Mouse (Mus musculus): Measurements from ENCODE around the gene Pdcd4.
"Not testable (repeated sequence)": the region's sequence is repeated elsewhere in the genome, so short reads cannot be mapped to it uniquely, and the experiment has no call there.

Gene Pdcd4

DNA sequence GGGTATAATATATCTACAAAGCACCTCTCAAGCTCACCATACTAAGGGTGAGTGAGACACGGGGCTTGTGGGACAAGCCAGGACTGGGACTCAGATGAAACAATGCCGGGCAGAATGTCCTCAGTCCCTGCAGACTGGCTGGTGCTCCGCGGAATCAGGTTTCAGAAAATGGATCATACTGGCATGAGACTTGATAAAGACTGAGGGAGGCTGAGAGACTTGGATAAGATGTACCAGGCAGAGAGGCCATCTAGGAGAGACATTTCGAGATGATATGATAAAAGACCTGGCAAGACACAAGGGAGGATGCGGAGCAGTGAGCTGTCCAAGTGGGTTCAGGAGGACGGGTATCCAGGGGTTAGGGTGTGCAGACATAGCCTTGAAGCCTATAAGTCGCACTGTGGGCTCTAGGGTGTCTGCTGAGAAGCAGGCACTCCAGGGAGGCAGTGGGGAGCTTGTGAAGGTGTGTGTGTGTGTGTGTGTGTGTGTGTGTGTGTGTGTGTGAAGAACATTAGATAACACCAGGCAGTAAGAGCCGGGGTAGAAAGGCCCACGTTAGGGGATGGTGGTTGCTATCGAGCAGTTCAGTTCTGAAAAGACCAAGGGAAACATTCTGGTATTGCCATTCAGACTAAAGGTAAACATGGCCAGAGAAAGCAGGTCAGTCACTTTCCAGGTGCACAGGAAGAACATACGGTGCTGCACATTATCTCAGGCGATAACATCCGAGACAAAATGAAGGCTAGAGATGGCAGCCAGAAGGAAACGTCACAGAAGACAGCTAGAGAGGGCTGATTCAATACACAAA, 10.1 kb downstream of the Pdcd4 start:
- no peak for DNase-seq (ENCODE audit: extremely low spot score)

DNA sequence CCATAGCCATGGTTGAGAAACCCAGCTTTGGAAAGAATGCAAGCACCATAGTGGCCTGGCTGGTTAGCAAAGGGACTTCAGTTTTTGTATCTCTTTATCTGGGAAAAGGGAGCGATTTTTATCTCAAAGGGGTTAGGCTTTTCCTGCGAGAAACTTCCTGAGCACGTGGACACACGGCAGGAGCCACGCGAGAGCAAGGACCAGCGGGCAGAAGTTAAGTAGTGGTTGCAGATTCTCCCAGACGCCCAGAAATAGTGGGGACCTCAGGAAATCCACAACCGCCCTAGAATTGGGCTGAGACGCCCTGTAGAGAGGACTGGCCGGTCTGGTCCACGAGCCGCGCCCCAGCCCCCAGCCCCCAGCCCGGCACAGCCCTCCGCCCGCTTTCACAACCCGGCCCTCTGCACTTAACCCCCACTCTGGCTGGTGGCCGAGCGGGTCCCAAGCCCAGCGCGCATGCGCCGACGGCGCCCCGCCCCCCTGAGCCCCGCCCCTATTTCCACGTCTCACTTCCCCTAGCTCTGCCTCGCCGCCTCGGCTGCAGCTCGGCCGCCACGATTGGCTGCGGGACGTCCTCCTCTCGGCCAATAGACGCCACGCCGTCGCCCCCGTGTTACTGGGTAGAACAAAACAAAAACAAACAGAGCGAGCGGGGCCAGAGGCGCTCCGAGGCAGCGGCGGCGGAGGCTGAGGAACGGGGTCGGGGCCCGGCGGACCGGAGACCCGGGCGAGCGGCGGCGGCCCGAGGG, 10.9 kb downstream of the Pdcd4 start:
- DNase-seq (ENCODE audit: extremely low spot score): peak; percentile 99

DNA sequence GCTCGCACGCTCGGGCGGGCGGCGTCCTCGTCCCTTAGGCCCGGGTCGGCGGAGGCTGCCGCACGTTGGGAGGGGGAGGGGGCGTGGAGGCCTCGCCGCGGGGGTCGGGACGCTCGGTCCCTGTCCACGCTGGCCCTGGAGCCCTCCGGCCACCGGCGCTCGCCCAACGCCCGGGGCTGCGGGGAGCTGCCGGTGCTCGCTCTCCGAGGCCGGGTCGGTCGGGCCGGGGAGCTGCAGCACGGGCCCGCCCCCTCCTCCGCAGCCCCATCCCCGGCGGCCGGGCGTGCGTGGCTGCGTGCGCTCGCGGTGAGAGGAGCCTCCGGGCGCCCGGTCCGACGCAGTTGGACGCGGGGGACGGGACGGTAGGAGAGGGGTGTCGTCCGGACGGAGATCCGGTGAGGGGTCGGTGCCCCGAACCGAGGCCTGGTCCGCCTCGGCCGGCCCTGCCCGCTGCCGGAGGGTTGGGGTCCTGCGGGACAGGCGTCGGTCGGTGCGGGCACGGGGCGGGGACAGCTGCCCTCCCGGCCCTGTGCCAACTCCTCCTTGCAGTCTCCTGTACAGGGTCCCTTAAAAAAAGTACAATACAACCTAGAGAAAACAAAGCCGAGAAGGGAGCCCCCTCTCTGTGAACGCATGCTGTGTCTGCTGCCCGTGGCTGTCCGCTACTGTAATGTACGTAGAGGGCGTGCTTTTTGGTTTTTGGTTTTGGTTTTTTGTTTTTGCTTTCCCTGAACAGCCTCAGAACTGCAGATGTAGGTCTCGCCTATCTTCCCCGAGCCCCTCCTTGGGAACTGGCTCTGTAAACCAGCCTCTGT, 11.7 kb downstream of the Pdcd4 start:
- peak; percentile 52 for DNase-seq (ENCODE audit: extremely low spot score)

DNA sequence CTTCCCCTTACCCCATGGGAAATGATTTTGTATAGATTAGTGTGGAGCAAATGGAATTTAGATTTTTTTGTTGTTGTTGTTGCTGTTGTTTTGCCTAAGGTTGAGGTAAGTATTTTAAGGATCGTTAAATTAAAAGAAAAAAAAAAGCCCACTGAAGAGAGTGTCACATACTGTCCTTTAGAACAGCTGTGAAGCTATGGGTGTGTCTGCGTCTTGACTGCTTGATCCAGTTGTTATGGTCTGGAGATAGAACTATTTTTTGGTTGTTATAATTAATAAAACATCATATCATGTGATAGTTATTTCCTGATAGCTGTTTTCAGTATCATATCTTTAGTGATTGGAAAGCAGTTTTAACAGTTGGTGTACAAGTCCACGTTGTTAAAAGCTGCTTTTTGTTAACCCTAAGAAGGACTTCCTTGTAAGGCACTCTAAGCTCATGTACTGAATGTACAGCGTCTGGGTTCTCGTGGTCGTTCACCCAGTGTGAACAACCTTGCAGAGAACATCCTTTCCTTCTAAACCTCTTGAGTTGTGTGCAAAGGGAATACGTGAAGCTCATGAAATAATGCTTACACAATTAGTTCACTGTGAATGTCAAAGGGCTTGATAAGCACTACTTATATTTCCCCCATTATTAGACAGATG, 12.9 kb downstream of the Pdcd4 start:
- no peak for DNase-seq (ENCODE audit: extremely low spot score)

DNA sequence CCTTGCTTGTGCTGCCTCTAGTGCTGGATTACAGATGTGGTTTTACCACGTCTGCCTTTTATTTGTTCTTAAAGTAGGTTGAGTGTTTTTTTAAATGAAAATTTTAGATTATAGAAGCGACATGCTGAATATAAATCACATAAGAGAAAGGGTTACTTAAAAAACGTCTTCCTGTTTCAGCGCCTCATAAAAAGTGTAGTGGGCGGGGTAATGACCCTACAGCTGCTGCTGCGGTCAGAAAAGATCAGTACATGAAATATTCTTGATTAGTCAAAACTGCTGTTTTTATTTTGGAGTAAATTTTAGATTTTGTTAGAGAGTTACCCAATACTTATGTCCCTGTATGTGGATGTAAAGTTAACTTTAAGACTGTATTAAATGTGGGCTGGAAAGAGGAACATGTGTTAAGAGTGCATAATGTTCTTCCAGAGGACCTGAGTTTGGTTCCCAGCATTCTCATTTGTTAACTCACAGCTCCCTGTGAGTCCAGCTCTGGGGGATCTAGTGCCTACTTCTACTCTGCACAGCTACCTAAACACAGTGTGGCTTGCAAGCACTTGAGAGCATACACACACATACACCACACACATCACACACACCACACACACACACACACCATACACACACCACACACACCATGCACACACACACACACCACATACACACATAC, 14.1 kb downstream of the Pdcd4 start:
- no peak for DNase-seq (ENCODE audit: extremely low spot score)

DNA sequence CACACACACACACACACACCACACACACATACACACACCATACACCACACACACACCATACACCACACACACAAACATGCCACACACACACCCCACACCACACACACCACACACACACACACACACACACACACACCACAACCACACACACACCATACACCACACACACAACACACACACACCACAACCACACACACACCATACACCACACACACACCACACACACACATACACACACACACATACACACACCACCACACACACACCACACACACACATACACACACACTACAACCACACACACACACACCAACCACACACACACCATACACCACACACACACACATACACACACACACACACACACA, 14.7 kb downstream of the Pdcd4 start:
- not testable (repeated sequence) for DNase-seq (ENCODE audit: extremely low spot score)

DNA sequence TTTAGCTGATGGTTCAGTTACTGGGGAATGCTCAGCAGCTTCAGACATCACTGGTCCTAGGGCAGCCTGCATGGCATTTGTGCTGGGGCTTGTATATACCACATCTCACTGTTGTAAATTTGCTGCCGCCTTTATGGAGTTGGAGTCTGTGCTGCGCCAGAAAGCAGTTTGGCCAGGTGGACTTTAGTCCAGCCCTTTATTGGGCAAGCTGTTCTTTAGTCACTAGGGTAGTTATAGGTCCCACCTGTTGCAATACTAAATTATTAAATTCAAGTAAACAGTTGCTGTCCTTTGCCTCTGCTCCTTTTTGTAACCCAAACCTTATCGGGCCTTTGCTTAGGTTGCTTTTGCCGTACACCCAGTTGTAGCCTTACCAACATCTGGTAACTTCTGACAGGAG, 22.9 kb downstream of the Pdcd4 start:
- DNase-seq (ENCODE audit: extremely low spot score): no peak

GRCm38 (mm10) chr19:53919541-53919940, 27.5 kb downstream of the Pdcd4 start:
- no peak for DNase-seq (ENCODE audit: extremely low spot score)

- not testable (repeated sequence) for DNase-seq (ENCODE audit: extremely low spot score)
Measured at GRCm38 (mm10) chr19:53921996-53922395, 30.0 kb downstream of the Pdcd4 start.

DNA sequence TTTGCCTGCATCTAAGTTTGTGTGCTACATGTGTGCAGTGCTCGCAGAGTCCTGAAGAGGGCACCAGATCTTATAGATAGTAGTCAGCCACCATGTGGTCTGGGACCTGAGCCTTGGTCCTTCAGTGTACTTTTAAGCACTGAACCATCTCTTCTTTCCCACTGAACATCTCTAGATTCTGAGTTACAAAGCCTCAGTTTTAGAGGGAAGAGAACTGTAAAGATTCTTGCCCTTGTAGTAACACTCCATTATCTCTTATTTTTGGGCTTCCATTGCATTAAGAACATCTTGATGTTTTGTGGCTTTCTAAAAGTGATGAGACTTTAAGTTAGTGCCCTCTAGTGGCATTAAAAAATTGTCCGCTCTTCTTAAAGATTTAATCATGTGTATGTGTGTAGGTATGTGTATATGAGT, 33.3 kb downstream of the Pdcd4 start:
- DNase-seq (ENCODE audit: extremely low spot score): peak; percentile 12

DNA sequence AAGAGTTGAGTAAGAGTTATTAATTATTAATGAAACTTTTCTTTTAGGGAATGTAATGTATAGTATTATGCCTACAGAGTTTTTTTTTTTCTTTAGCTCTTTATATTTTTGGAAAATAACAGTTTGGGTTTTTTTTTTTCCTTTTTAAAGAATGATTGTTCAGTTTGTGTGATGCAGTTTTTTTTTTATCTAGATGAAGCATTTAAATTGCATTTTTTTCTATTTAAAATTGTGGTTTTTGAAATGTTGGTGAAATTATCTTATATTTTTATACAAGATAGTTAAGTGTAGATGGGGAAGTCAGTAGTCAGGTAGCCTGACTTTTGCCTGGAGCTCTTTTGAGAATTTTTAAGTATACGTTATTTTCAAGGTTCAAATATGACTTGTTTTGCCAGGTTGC, 34.7 kb downstream of the Pdcd4 start:
- DNase-seq (ENCODE audit: extremely low spot score): no peak

- DNase-seq (ENCODE audit: extremely low spot score): no peak
Measured at GRCm38 (mm10) chr19:53929218-53929617, 37.2 kb downstream of the Pdcd4 start.

GRCm38 (mm10) chr19:53933050-53933449, 41.0 kb downstream of the Pdcd4 start:
- no peak for DNase-seq (ENCODE audit: extremely low spot score)

- no peak for DNase-seq (ENCODE audit: extremely low spot score)
Measured at GRCm38 (mm10) chr19:53934046-53934445, 42.0 kb downstream of the Pdcd4 start.

DNA sequence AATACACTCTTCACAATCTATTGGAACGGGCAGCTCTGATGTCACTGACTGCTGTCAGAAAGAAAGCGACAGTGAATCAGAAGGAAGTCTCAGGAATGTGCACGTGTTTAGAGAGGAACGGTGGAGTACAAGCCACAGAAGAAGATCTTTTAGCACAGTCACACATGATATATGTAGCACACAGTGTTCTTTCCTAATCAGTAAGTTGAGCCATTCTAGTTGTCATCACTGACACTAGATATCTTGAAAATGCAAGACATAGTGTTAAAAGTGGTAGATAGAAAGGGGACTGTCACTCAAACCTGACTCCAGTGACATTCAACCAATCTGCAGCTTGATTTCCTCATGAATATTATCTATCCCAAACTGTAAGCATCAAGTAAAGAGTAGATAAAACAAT, 47.4 kb downstream of the Pdcd4 start:
- DNase-seq (ENCODE audit: extremely low spot score): no peak

DNA sequence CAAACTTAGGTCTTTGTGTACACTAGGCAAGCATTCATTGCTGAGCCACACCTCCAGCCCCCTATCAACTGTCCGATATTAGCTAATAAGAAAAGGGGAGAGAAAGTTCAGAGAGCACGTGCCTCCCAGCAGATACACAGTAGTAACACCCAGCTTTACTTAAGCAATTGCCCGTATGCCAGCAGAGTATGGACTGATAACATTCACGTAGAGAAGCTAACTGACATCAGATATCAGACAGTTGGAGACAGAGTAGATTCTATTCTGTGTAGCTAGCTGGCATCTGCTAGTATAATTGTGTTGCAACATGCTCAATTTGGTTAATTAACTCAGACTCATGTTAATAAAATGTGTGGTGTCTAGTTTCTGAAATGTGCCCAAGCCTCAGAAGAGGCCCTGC, 49.1 kb downstream of the Pdcd4 start:
- DNase-seq (ENCODE audit: extremely low spot score): no peak

DNA sequence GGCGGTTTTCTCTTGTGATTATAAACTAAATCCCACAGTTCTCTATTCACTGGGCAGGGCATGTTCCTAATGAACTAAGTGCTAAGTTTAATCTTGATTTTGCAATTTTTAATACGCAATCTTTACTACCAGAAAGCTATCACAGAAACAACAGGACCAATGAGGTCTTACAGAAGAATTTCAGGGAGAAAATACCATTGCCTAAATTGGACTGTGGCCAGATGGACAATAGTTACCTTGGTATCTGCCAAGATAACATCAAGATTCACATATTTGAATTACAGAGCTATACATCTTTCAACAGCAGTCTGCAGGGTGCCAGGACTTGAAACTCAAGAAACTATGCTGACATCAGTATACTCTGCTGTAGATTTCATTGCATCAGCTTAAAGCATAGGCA, 50.3 kb downstream of the Pdcd4 start:
- DNase-seq (ENCODE audit: extremely low spot score): no peak

DNA sequence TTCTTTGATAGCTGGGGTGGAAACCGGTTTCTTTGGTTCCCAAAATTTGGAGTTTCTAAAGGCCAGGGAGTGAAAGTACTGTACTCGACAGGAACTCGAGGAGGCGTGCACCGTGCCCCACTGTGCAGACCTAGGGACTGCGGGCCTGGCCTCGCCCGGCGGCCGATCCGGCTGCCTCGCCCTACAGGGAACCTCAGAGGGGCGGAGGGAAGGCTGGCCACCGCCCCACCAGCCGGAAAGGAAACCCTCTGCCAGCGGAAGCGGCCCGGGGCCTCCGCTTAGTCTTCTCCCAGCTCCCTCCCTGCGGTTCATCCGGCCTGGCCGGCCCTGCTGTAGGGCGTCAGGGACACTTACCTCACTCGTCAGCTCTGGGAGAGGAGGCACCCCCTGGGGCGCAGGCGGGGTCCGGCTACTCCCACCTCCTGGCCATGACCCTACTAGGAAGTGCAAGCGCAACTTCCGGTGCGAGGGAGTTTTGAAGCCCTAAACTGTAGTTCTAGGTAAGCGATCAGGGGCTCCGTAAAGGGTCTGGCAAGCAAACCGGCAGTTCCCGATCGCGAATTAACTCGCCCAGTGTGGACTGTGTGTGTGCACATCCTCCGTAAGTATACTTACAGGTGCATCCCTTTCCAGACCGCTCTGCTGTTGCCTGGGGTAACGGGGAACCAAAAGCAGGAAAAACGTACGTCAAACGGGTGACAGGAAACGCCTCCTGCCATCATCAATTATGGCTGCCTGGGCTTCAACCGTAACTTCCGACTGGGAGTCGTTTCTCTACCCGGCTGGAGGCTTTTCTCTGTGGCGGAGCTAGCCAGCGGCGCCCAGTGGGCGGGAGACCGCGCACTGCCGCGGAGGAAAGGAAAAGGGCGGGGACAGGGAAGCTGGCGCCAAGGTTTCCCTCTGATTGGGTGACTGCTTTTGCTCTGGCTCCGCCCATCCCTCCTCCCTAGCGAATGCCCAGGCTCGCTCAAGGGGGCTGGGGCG, 52.1 kb downstream of the Pdcd4 start, which contains the start of the genes Shoc2 and Bbip1:
TSS of gene Shoc2 (plus strand) at position 505 of the 984 bp plus-strand sequence.
TSS of gene Bbip1 (minus strand) at position 826 of the 984 bp plus-strand sequence.
- DNase-seq (ENCODE audit: extremely low spot score): peak; percentile 98

GRCm38 (mm10) chr19:53944786-53945169, 52.7 kb downstream of the Pdcd4 start:
- no peak for DNase-seq (ENCODE audit: extremely low spot score)

Measured in embryo, embryonic 9.5 days (tissue).